Mouse (Mus musculus) splenic B cell, adult 2 months (primary cell): ENCODE data around the gene Med12l.

ENCODE experiments used
- DNase-seq: peaks from one replicate; pipeline ENCODE4 v3.0.0-alpha.2; 2011; ENCODE audit warnings: low read depth, low spot score
- H3K27me3 ChIP-seq: 2 replicates; pipeline ENCODE4 v1.6.1; 2012; ENCODE audit warnings: mild to moderate bottlenecking, low read length, moderate library complexity, mixed read lengths; ENCODE audit not compliant: control insufficient read depth, poor library complexity, insufficient read depth, severe bottlenecking
- H3K36me3 ChIP-seq: 2 replicates; pipeline ENCODE4 v1.6.1; 2012; ENCODE audit warnings: mild to moderate bottlenecking, low read length, moderate library complexity, mixed read lengths; ENCODE audit not compliant: control insufficient read depth, poor library complexity, insufficient read depth, severe bottlenecking

Med12l gene

GRCm38 (mm10) chr3:59278254-59278533 lies 272.6 kb downstream of the Med12l start:
- H3K27me3 ChIP-seq = no peaks in the 10 kb centered on the region
- DNase-seq = no peak
- H3K36me3 ChIP-seq = no peaks in the 10 kb centered on the region

GRCm38 (mm10) chr3:59278620-59279019 lies 273.0 kb downstream of the Med12l start:
- no peak for DNase-seq
- H3K27me3 ChIP-seq = no peaks in the 10 kb centered on the region
- no peaks in the 10 kb centered on the region for H3K36me3 ChIP-seq

- Histone ChIP-seq H3K36me3 (no peaks in the 10 kb centered on the region), H3K27me3 (no peaks in the 10 kb centered on the region)
- DNase-seq = no peak
Observed at GRCm38 (mm10) chr3:59290551-59290950, 284.9 kb downstream of the Med12l start.

GRCm38 (mm10) chr3:59293437-59294199 lies 288.0 kb downstream of the Med12l start:
- DNase-seq = no peak
- no peaks in the 10 kb centered on the region for H3K36me3 ChIP-seq
- H3K27me3 ChIP-seq = no peaks in the 10 kb centered on the region

GRCm38 (mm10) chr3:59295699-59296562 lies 290.3 kb downstream of the Med12l start:
- DNase-seq = no peak
- no peaks in the 10 kb centered on the region for H3K27me3 ChIP-seq
- no peaks in the 10 kb centered on the region for H3K36me3 ChIP-seq

- no peak for DNase-seq
- no peaks in the 10 kb centered on the region for H3K27me3 ChIP-seq
- no peaks in the 10 kb centered on the region for H3K36me3 ChIP-seq
Observed at GRCm38 (mm10) chr3:59296563-59297130, 291.0 kb downstream of the Med12l start.

- no peaks in the 10 kb centered on the region for H3K36me3 ChIP-seq
- H3K27me3 ChIP-seq = no peaks in the 10 kb centered on the region
- DNase-seq = no peak
Observed at GRCm38 (mm10) chr3:59297653-59298052, 292.0 kb downstream of the Med12l start.

GRCm38 (mm10) chr3:59304944-59305343 lies 299.3 kb downstream of the Med12l start:
- no peaks in the 10 kb centered on the region for H3K27me3 ChIP-seq
- H3K36me3 ChIP-seq = no peaks in the 10 kb centered on the region
- no peak for DNase-seq

GRCm38 (mm10) chr3:59305518-59305917 lies 299.9 kb downstream of the Med12l start:
- DNase-seq = no peak

GRCm38 (mm10) chr3:59312610-59313009 lies 307.0 kb downstream of the Med12l start:
- Histone ChIP-seq H3K27me3 (no peaks in the 10 kb centered on the region; the same call in 1 of the 2 replicates), H3K36me3 (0 out of 2 replicates have a peak, but pooled peaks cover 1% of the 10 kb centered on the region)
- no peak for DNase-seq

More at GRCm38 (mm10) chr3:59305518-59305917, 299.9 kb downstream of the Med12l start:
- no peaks in the 10 kb centered on the region for H3K36me3 ChIP-seq
- no peaks in the 10 kb centered on the region for H3K27me3 ChIP-seq

GRCm38 (mm10) chr3:59316077-59316476 lies 310.5 kb downstream of the Med12l start:
- Histone ChIP-seq H3K36me3 (0 out of 2 replicates have a peak, but pooled peaks cover 1% of the 10 kb centered on the region), H3K27me3 (no peaks in the 10 kb centered on the region; the same call in 1 of the 2 replicates)
- no peak for DNase-seq

- no peaks in the 10 kb centered on the region for H3K27me3 ChIP-seq
- peak; percentile 75 for DNase-seq
- no peaks in the 10 kb centered on the region for H3K36me3 ChIP-seq
Observed at GRCm38 (mm10) chr3:59321278-59321876, 315.8 kb downstream of the Med12l start.

GRCm38 (mm10) chr3:59328526-59328925 lies 322.9 kb downstream of the Med12l start:
- no peaks in the 10 kb centered on the region for H3K36me3 ChIP-seq
- DNase-seq = no peak
- no peaks in the 10 kb centered on the region for H3K27me3 ChIP-seq

GRCm38 (mm10) chr3:59341647-59342427 lies 336.2 kb downstream of the Med12l start:
- peak; percentile 61 for DNase-seq
- no peaks in the 10 kb centered on the region for H3K27me3 ChIP-seq
- no peaks in the 10 kb centered on the region for H3K36me3 ChIP-seq
